In genomic region chr17:34591029-34591993, GRCm38 (mm10) we compare ENCODE assay signal across 8 mouse cellular contexts. TPM values are rescaled to one million over a fixed set of nuclear protein-coding genes. Genes with fewer than 3 reads are reported as not detected.
DNase-seq lines count a peak whose midpoint lies in the region; ATAC-seq and TF ChIP-seq lines count a peak whose summit lies in the region.

Gene Pbx2, plus strand, starts transcription at chr17:34591266.

- peak within 1 kb of the TSS; percentile 95 for H3K4me3 ChIP-seq in cerebellum, adult 2 months (replicated peaks; ENCODE audit: insufficient read depth, low read depth, low read length)
- peak within 1 kb of the TSS; percentile 89 for H3K4me3 ChIP-seq in forebrain, postnatal 0 days (ENCODE audit: low read depth, low read length)
- peak within 1 kb of the TSS; percentile 97 for H3K4me3 ChIP-seq in hindbrain, embryonic 11.5 days (ENCODE audit: low read depth, low read length)
- H3K4me3 ChIP-seq in midbrain, embryonic 10.5 days = peak within 1 kb of the TSS; percentile 96

- peak within 1 kb of the TSS; percentile 94 for H3K9ac ChIP-seq in forebrain, postnatal 0 days
- peak within 1 kb of the TSS; percentile 99 for H3K9ac ChIP-seq in hindbrain, embryonic 11.5 days (ENCODE audit: low read depth, low read length)

- no peaks in the 10 kb centered on the region for H3K9me3 ChIP-seq in forebrain, postnatal 0 days (ENCODE audit: low read length)
- H3K9me3 ChIP-seq in hindbrain, embryonic 11.5 days (ENCODE audit: control insufficient read depth, low read length) = no peaks in the 10 kb centered on the region
- H3K9me3 ChIP-seq in midbrain, embryonic 10.5 days (replicated peaks) = no peaks in the 10 kb centered on the region

- no peak for TF ChIP-seq POLR2A in cerebellum, adult 2 months (IDR thresholded peaks at IDR 0.05; ENCODE audit: borderline replicate concordance, insufficient read depth, low read length)

- intact Hi-C loops in left cerebral cortex, postnatal 25 days (cut with DNase I) = loop anchor here (5.0 kb wide), 1 partner anchor 36 kb away; the partner anchor contains the start of genes Ppt2 and Prrt1

- H3K27ac ChIP-seq in cerebellum, adult 2 months (ENCODE audit: insufficient read depth, low read length) = peak within 1 kb of the TSS; percentile 99
- peak within 1 kb of the TSS; percentile 97 for H3K27ac ChIP-seq in forebrain, postnatal 0 days (ENCODE audit: low read depth, low read length)
- peak within 1 kb of the TSS; percentile 100 for H3K27ac ChIP-seq in hindbrain, embryonic 11.5 days (ENCODE audit: low read depth, low read length)
- H3K27ac ChIP-seq in midbrain, embryonic 10.5 days (replicated peaks) = peak within 1 kb of the TSS; percentile 100

- WGBS in cerebellum, adult 2 months = 6% methylated on average over 21 of the region's 21 CpGs
- WGBS in forebrain, postnatal 0 days = 1% methylated on average over 21 of the region's 21 CpGs
- 2% methylated on average over 20 of the region's 21 CpGs for WGBS in hindbrain, embryonic 11.5 days
- 3% methylated on average over 21 of the region's 21 CpGs for WGBS in midbrain, embryonic 10.5 days

- peaks cover 17% of the 10 kb centered on the region for H3K36me3 ChIP-seq in forebrain, postnatal 0 days (ENCODE audit: insufficient read depth)
- H3K36me3 ChIP-seq in hindbrain, embryonic 11.5 days (ENCODE audit: control insufficient read depth, insufficient read depth, low read length) = no peaks in the 10 kb centered on the region
- peaks cover 28% of the 10 kb centered on the region for H3K36me3 ChIP-seq in midbrain, embryonic 10.5 days

- H3K4me2 ChIP-seq in forebrain, postnatal 0 days (ENCODE audit: low read depth) = peak within 1 kb of the TSS; percentile 93
- H3K4me2 ChIP-seq in hindbrain, embryonic 11.5 days (replicated peaks; ENCODE audit: low read depth, low read length) = peak within 1 kb of the TSS; percentile 98

- no peak for TF ChIP-seq CTCF in cerebellum, adult 2 months (IDR thresholded peaks at IDR 0.05; ENCODE audit: borderline replicate concordance, insufficient read depth, low read depth, low read length)
- TF ChIP-seq CTCF in forebrain, postnatal 0 days (IDR thresholded peaks at IDR 0.05; ENCODE audit: low read depth) = no peak

- no peaks in the 10 kb centered on the region for H3K27me3 ChIP-seq in cerebellum, adult 2 months (ENCODE audit: control insufficient read depth, insufficient read depth, low read length)
- H3K27me3 ChIP-seq in forebrain, postnatal 0 days (ENCODE audit: insufficient read depth, low read length) = no peaks in the 10 kb centered on the region
- H3K27me3 ChIP-seq in hindbrain, embryonic 11.5 days (ENCODE audit: control insufficient read depth, insufficient read depth, low read length) = no peaks in the 10 kb centered on the region
- no peaks in the 10 kb centered on the region for H3K27me3 ChIP-seq in midbrain, embryonic 10.5 days (ENCODE audit: low read depth, poor library complexity, severe bottlenecking)

- H3K4me1 ChIP-seq in cerebellum, adult 2 months (ENCODE audit: control insufficient read depth, insufficient read depth, low read length) = peaks cover 21% of the 10 kb centered on the region
- peaks cover 18% of the 10 kb centered on the region for H3K4me1 ChIP-seq in forebrain, postnatal 0 days (ENCODE audit: insufficient read depth)
- peaks cover 29% of the 10 kb centered on the region for H3K4me1 ChIP-seq in hindbrain, embryonic 11.5 days (replicated peaks; ENCODE audit: control insufficient read depth, insufficient read depth, low read length)
- H3K4me1 ChIP-seq in midbrain, embryonic 10.5 days = peaks cover 98% of the 10 kb centered on the region

- peak; percentile 35 to 43 for DNase-seq in cerebellum, adult 2 months
- no peak for DNase-seq in cerebellum, postnatal 14 days
- DNase-seq in adrenal gland, postnatal 14 days = peak; percentile 46
- DNase-seq in forebrain, postnatal 0 days = peak; percentile 41
- peak; percentile 70 for DNase-seq in hindbrain, embryonic 11.5 days (ENCODE audit: low spot score)
- DNase-seq in left cerebral cortex, postnatal 25 days (ENCODE audit: low spot score in 2 of 2) = peak in 1 of 2 experiments; percentile 32
- peak; percentile 74 for DNase-seq in midbrain, embryonic 10.5 days (ENCODE audit: low spot score)
- peak; percentile 43 for DNase-seq in yolk sac, embryonic 10.5 days (ENCODE audit: low spot score)

- ATAC-seq in forebrain, postnatal 0 days = no peak
- peak; percentile 30 for ATAC-seq in hindbrain, embryonic 11.5 days (ENCODE audit: low FRiP score)

RNA-seq across cellular contexts. Expression of gene Pbx2, which starts in this region (rescaled TPM):
- 69.5 and 72.3 TPM in 2 replicates for polyA plus RNA-seq in cerebellum, adult 2 months (2012; rRNA removed)
- total RNA-seq in adrenal gland, postnatal 14 days (2021) = 37.2 and 42.2 TPM in 2 replicates
- 56.7 and 75.2 TPM in 2 replicates for total RNA-seq in forebrain, postnatal 0 days (2014; rRNA removed)
- 3.9 and 5.9 TPM in 2 replicates for polyA plus RNA-seq in forebrain, postnatal 0 days (2015; fragmentation: Nextera tagmentation; extraction: Ambion mirVana)
- 16.6 and 17.3 TPM in 2 replicates for polyA plus RNA-seq in hindbrain, embryonic 11.5 days (2014; fragmentation: Nextera tagmentation; extraction: Ambion mirVana)
- 10 to 100 TPM; 52.7 to 56.1 TPM for total RNA-seq in left cerebral cortex, postnatal 25 days (2021)
- polyA plus RNA-seq in midbrain, embryonic 10.5 days (2016; fragmentation: Nextera tagmentation; extraction: Ambion mirVana) = 17.5 and 17.7 TPM in 2 replicates

Comparison
In these comparisons a context has a peak if more than half of its experiments do, and no peak if none do; other contexts are left out.
1. DNase-seq: peak in cerebellum, adult 2 months (2 of 2), adrenal gland, postnatal 14 days (single experiment), forebrain, postnatal 0 days (single experiment), hindbrain, embryonic 11.5 days (single experiment), midbrain, embryonic 10.5 days (single experiment) and yolk sac, embryonic 10.5 days (single experiment); none in cerebellum, postnatal 14 days (0 of 2).
2. Peak in every context shown above with its lines, with median percentiles within 50 percentile points of each other: H3K27ac ChIP-seq and H3K4me3 ChIP-seq.